Mouse (Mus musculus) adrenal gland, adult 18-20 months (tissue): ENCODE results near the gene Heatr4. TPM values are rescaled to one million over a fixed set of nuclear protein-coding genes. Genes with fewer than 3 reads are reported as not detected.

Experiments
- DNase-seq, 2 experiments: peaks; one replicate each; pipeline ENCODE4 v3.0.0; 2021 to 2022; ENCODE audit warnings: low spot score in 2 of 2
- total RNA-seq, 2 experiments: library from RNA; stranded (reverse); gene quantifications; 1 replicate in 1 of 2; 2 replicates in 1 of 2; pipeline ENCODE4 v1.2.3; 2021

The Heatr4 gene
- total RNA-seq, 2 experiments from 2014 or later = not detected

DNA sequence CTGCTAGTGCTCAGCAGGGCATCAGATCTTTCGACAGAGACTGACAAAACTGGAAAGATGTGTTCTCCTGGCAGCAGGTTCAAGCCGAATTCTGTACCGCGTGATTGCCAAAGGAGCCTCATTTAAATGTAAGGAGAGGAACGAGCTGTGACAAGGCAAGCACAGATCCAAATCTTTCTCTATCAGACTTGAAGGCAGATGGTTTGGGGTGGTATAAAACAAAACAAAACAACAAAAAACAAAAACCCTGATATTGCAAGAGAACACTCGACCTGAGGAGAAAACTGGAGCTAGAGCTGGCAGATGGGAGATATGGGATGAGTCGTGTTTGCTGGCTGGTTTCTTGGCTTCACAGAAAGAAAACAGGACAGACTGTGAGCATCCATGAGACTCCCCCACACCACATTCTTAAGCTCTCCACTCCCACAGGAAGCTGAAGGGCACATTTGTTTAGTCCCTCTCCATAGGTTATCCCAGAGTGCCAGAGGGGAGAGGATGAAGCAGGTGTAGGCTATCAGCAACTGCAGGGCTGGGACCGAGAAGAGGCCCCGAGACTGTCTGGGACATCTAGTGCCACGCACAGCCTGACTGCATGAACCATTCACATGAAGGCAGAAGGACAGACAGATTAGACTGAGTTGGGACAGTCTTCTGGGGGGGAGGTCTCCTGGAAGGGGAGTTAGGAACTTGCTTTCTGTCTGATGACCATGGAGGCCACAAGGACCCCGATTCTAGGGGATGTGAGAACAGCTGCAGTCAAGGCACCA is 13.9 kb upstream of the Heatr4 start:
- no peak for DNase-seq

DNA sequence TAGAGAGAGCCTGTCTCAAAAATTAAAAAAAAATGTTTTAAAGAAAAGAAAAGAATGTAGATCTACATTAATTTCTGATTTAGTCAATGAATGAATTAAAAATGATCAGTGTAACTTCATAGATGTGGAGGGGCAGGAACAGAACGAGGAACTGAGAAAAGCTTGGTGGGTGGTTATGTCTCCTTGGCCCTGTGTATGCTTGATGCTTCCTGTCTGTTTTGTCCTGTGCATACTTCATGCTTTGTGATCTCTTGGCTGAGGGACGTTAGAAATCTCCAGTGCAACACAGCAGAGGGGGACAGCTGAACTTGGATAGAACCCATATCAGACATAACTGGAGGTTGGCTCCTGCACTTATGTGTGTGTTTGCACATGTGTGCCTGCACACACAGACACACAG is 12.6 kb upstream of the Heatr4 start:
- DNase-seq = no peak

DNA sequence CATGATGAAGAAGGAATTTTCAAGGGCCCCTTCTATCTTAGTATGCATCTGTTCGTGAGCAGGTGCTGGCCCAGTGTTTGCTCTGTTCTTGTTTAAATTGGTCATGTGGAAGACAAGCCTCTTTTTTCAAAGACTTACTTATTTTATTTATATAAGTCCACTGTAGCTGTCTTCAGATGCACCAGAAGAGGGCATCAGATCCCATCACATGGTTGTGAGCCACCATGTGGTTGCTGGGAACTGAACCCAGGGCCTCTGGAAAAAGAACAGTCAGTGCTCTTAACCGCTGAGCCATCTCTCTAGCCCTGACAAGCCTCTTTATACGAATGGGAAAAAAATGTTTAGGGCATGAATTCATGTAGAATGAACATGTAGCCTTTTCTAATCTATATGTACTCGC is 4.7 kb upstream of the Heatr4 start:
- no peak for DNase-seq

DNA sequence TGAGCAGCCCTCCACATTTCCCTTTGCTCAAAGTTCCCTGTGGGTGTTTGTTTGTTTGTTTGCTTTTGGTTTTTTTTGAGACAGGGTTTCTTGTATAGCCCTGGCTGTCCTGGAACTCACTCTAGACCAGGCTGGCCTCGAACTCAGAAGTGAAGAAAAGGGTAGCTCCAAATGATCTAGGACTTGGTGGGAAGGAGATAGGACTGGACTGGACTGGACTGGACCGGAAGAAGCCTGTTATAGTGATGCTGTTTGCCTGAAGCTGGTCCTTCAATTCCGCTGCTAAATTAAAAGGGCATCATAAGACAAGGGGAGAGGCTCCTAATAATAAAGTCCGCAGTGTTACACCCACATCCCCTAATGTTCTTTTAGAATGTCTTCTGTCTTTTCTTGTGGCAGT is 3.8 kb upstream of the Heatr4 start:
- no peak for DNase-seq

DNA sequence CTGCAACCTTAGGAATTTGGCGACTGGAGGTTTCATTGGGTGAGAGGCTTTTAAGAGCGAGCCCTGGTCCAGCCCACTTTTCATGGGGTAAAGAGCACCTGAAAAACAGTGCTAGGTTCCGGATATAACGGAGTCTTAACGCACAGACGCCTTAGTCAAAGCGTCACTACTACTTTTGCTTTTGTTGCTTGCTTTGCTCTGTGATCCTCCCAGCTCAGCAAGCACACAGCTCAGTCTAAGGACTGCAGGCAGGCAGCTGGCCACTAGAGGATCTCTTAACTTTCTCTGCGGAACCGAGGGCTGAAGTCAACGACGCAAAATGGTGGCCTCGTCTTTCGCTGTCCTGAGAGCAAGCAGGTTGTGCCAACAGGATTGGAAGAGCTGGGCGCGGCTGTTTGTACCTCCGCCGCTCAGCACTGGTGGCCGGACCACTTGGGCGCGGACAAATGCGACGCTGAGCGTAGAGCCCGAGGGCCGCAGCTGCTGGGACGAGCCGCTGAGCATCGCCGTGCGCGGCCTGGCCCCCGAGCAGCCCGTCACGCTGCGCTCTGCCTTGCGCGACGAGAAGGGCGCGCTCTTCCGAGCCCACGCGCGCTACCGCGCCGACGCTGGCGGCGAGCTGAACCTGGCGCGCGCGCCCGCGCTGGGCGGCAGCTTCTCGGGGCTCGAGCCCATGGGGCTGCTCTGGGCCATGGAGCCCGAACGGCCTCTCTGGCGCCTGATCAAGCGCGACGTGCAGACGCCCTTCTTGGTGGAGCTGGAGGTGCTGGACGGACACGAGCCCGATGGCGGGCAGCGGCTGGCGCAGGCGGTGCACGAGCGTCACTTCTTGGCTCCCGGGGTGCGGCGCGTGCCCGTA is 3.2 kb upstream of the Heatr4 start, which contains the start of gene Acot2:
Gene Acot2, plus strand, starts transcription at position 279 of the 859 bp plus-strand sequence.
- peak; percentile 61 to 68 for DNase-seq

DNA sequence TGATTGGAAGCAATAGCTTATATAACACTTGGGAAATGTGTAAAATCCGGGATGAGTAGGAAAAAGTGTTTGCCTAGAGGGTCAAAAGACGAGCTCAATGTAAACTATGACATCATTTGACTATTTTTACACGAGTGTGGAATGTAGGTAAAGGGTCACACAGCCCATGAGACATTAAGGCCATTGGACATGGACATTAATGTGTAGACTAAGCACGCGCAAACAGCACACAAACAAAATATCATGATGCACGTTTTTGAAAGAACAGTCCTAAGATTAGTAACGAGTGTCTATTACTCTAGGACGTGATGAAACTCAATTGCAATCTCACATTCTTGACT is 2.6 kb upstream of the Heatr4 start:
- no peak for DNase-seq

DNA sequence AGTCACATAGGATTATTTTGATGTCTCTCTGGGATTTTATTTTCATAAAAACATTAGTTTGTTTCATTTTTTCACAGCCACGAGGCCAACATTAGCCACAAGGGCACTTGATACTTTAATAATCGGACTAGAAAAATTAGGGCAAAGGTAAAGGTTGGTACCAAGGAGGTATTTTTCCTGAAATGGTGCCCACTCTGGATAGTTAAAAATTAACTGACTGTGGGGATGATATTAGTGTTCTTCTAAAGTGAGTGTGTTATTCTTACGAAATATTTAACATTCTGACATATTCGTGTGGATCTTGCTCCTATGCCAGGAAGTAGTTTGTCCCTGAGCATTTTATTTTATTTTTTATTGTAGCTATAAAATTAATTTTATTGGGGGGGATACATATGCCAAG is 3.0 kb downstream of the Heatr4 start:
- no peak for DNase-seq

DNA sequence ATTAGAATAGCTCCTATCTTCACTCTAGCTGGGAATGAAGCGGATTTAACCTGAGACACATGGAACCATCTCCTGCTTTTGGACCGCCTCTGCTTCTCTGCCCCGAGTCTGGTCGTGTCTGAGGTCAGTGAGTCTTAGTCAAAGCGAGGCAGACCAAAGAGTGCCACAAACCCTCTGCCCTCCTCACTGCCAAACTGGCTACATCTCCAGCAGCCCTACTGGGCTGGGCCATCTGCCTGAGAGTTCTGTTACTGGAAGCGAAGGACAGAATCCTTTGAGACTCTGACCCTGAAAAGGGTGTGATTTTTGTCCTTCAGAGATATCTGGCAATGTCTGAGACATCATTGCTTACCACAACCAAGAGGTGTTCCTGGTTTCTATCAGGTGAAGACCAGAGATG is 5.8 kb downstream of the Heatr4 start:
- no peak for DNase-seq

DNA sequence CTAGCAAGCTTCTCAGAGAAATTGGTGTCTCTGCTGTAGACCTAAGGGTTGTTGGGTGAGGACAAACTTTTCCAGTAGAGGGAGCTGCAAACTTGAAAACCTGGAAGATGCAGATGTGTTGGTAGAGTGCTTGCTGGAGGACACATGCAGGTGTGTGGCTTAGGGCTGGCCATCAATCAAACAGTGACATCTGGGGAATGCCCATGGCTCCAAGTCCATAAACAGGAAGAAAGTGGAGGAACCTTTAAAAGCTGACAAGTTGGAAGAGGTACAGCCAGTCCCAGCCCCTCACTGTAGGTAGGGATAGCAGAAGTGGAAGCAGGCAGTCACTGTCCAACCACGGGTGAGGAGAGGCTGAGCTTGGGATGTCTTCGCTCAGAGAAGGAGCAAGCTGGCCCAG is 12.5 kb downstream of the Heatr4 start:
- peak in 1 of 2 experiments; percentile 31 for DNase-seq

DNA sequence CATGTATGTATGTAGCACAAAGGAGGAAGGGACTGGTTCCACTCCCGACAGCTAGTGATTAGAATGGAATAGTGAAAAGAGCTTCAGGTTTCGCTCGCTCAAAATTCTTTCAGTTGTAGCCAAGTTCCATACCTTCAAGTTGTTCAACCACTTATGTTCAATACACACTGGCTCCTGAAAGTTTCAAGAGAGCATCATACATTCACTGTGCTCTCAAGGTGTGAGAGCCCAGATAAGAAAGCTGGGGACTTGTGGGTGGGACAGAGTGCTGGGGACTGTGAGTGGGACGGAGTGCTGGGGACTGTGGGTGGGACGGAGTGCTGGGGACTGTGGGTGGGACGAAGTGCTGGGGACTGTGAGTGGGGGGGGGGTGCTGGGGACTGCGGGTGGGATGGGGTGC is 19.4 kb downstream of the Heatr4 start:
- DNase-seq = no peak

DNA sequence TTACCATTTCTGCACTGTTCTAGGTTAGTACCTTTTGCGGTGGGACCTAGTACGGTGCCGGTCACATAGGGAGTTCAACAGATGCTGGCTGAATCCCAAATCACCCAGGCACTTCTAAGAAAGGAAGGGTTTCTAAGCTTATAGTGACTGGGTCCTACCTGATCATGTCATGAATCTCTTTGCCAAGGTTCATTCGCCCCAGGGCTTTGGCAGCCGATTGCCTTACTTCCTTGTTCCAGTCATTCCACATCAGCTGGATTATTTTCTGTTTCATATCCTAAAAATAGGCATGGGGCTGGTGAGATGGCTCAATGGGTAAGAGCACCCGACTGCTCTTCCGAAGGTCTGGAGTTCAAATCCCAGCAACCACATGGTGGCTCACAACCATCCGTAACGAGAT is 26.4 kb downstream of the Heatr4 start:
- no peak for DNase-seq

DNA sequence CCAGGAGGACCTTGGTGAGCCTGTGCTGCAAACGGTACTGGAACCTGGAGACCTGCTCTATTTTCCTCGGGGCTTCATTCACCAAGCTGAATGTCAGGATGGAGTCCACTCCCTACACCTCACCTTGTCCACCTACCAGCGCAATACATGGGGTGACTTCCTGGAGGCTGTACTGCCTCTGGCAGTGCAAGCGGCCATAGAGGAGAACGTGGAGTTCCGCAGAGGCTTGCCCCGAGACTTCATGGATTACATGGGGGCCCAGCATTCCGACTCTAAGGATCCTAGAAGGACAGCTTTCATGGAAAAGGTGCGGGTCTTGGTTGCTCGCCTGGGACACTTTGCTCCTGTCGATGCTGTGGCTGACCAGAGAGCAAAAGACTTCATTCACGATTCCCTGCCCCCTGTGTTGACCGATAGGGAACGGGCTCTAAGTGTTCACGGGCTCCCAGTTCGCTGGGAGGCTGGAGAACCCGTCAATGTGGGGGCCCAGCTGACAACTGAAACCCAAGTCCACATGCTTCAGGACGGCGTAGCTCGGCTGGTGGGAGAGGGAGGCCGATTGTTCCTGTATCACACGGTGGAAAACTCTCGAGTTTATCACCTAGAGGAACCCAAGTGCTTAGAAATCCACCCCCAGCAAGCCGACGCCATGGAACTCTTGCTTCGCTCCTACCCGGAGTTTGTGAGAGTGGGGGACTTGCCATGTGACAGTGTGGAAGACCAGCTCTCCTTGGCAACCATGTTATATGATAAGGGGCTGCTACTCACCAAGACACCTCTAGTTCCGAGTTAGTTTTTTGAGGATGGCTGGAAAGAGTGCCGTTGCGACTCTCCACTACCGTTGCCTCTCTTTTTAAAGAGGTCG is 32.7 kb downstream of the Heatr4 start:
- DNase-seq = no peak

DNA sequence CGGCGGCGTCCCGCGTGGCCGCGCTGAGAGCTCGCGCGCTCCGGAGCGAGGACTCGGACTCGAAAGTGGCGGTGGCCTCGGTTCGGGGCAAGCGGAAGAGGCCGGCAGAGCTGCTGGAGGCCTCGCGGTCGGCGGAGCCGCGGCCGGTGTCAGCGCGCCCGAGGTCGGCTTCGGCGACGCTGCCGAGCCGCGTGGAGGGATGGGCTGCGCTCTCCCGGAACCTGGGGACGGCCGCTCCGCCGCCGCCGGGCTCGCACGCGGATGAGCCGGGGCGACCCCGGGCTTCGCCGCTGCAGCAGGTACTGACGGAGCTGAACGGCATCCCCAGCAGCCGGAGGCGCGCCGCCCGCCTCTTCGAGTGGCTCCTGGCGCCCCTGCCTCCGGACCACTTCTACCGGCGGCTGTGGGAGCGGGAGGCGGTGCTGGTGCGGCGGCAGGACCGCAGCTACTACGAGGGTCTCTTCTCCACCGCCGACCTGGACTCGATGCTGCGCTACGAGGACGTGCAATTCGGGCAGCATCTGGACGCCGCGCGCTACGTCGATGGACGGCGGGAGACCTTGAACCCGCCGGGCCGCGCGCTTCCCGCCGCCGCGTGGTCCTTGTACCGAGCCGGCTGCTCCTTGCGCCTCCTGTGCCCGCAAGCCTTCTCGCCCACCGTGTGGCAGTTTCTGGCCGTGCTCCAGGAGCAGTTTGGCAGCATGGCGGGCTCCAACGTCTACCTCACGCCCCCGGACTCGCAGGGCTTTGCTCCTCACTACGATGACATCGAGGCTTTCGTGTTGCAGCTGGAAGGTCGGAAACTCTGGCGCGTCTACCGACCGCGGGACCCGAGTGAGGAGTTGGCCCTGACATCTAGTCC is 33.6 kb downstream of the Heatr4 start:
- DNase-seq = peak; percentile 43 to 55

DNA sequence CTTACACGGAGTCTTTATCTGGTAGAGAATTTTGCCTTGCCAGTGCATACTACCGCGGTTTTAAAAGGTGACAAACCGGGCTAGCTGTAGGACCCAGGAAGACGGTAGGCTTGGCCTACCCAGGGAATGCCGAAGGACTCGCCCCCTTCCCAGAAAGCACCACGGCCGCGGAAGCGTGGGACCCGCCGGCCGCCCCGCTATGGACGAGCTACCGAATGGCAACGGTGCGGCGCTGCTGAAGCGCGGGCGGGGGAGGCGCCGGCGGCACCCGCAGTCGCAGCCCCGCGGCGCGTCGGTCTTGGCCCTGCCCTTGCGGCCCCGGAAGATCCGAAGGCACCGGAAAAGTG is 34.2 kb downstream of the Heatr4 start, which contains the start of gene Riox1:
Gene Riox1, plus strand, starts transcription at position 116 of the 347 bp plus-strand sequence.
- peak; percentile 80 to 82 for DNase-seq

DNA sequence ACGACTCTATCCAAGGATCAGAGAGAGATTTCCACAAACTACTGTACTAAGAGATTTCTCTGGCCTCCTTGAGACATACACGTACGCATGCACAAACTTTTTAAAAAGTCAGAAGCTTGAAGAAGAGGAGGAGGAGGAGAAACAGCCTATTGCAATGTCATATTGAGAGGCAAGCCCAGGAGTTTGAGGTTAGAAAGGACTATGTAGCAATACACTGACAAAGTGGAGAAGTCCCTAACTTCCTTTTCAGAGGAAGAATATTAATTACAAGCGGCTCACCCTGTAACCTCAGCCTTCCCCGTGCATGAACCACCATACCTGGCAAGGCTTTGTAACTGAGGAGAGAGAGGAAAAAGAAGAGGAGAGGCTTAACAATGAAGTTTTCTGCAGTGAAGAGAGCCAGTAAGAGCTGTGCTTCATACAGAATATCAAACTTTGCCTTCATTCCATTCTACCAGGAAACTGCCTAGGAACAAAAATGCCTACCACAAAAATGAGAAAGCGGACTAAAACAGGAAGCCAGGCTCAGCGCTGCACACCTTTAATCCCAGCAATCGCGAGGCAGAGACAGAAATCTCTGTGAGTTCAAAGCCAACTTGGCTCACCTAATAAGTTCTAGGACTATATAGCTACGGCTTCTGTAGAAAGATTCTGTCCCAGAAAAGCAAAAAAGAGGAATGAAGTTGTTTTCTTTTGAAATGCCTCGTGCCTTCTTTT is 34.7 kb downstream of the Heatr4 start:
- no peak for DNase-seq

DNA sequence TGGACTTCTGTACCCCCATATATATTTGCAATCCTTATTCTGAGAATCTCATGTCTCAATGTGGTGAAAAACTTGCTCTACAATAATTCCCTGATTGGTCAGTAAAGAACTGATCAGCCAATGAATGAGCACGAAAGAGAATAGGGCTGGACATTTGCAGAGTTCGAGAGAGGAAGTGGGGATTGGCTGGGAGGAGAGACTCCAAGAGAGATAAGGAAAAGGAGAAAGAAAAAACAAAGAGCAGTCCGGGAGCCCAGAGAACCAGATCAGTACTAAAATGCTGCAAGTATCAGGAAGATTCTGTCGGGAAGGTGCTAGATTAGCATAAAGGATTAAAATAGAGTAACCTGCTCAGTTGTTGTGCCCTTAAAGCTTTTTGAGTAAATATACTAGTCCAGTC is 35.6 kb downstream of the Heatr4 start:
- DNase-seq = no peak

DNA sequence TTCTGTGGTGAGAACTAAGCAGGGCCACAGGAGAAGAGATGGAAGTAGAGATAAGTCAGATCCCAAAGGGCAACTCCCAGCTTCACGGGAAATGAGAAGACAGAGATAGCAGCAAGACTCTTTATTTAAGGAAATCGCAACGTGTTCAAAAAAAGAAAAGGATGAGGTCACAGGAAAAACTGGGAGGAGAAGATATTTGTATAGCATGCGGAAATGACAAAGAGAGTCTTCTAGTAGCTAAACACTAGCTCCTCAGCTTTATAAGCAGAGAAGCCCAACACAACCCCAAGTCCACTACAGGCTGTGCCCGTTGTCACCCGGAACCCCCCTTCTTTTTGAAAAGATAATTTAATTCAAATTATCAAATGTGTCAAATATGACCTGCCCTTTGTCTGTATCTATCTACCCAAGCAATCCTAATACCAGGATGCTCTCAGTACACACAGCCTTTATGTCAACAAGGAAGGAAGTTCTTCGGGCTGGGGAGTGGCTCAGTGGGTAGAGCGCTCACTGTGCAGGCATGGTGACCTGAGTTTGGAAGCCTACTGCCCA is 37.3 kb downstream of the Heatr4 start:
- no peak for DNase-seq

DNA sequence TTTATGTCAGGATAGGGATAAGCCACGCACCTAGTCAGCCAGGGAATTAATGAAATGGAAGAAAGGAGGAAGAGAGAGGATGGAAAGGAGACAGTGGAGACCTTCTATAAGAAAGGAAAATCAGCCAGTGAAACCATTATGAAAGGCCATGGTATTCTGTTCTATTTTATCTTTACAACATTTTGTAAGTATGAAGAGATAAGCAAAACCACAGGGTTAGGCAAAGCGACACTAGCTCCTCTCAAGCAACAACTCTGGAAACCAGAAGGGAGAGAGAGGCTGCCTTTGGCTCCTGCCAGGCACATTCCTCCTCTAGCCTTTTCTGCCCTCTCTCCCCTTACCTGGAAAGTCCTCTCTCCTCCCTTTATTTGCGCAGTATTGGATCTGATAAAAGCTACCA is 42.7 kb downstream of the Heatr4 start:
- no peak for DNase-seq

DNA sequence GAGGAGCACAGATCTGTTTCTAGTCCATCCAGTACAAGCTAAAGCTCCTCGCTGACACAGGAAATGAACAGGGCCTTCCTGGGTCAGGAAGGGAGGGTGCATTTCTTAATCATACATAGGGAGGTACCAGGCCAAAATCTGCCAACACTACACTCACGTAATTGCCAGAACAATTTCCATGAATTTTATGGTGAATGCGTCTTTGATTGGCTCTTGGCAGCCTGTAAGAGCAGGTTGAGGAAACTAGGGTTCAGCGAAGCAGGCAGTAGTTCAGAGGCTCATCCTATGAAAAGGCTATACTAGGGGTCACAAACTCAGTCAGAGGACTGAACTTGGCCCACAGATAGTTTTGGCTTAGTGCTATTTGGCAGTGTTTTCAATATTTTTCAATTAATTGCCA is 44.6 kb downstream of the Heatr4 start:
- no peak for DNase-seq

DNA sequence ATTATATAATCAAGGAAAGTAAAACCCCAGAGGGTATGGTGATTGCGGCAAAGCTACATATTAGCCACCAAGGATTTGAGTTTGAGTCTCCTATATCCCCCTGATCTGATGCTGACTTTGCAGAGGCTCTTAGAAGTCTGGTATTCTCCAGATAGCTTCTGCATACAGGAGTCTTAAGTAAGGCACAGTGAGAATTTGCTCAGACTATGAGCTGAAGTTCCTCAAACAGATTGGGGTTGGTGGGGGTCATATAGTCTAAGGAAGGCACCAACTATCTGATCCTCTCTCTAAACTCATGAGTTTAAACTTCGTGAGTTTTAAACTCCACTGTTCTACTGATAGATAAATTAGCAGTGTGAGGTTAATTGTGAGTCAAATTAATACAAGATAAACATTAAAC is 45.3 kb downstream of the Heatr4 start:
- no peak for DNase-seq
